Mouse (Mus musculus) urinary bladder, postnatal 4 days (tissue): ENCODE measurements around the gene AA467197.
A peak's percentile ranks its signal among the peaks of the same experiment; 100 is the strongest.

Source experiments
- DNase-seq, 2 experiments: peaks; one replicate each; pipeline ENCODE4 v3.0.0; 2021 to 2022; ENCODE audit warnings: low spot score in 2 of 2

Gene AA467197

DNA sequence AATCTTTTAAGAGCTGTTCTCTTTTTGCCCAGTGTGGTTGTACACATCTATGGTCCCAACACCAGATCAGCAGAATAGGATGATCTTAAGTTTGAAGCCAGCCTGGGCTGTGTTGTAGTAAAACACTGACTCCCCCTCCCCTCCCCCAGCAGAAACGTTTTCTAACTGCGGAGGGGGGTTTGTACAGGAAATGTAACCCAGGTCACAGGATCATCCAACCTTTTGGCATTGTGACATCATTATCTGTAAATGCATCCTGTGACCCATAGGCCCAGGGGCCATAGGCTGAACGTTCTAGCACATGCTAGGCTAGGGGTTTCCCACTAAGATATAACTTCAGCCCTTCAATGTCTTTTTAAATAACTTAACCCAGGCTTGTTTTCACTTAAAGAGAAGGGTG lies at the start of gene AA467197:
Gene AA467197 (plus strand): TSS at position 301 of the 400 bp plus-strand sequence.
- DNase-seq = no peak

DNA sequence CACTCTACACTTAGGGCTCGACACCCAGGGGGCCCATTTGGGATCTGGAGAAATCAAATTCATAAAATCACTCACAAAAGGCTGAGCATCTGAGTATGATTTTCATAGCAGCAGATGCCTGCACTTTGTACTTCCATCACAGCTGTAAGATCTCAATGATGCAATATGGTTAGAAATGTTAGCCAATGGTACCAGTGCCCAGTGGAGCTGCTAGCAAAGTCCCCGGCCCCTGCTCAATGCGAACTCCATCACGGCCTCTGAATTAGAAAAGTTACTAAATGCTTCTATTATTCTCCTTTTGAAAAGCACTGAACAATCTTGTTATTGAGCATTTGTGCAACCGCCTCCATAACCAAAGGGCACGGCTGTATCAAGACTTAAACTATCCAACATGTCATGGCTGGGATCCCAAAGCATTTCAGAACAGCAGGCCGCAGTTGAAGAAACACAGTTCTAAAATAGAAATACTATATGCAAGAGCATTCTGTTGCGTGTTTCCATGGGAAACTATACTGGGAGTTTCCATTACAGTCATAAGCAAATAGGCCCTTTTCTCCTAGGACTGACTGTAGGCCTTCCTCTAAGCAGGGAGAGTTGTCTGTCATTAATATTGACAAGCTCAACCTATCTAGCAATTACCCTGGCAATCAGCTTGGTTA lies 48.8 kb upstream of the AA467197 start:
- DNase-seq = no peak

DNA sequence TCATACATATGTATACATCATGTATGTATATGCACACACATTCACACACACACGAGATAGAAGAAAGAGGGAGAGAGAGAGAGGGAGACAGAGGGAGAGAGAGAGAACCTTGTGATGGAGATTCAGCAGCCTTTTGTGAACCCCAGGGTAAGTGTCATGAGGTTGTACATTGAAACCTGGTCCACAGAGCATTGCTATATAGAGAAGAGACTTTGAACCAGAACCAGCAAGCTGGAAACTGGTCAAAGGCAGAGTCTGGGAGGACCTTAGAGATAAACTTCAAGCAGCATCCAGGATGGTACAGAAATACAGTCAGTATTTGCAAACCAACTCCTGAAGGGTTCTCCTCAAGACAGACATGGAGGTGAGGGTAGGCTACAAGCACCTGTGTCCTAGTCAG lies 46.4 kb upstream of the AA467197 start:
- no peak for DNase-seq

DNA sequence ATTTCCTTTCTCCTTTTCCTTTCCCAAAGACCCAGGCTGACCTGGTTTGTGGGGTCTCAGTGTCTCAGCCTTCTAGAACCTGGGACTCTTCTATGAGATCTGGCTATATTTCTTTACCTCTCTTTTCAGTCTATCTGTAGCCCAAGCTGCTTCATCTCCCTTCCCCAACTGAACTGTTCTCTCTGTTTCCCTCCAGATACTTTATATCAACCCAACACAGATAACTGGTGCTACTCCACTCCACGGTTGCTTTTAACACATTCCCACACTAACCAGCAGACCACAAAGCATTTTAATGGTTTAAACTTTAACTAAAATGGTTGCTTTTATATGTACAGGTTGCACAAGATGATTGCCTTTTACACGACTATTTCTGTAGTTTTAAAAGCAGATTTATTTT lies 45.6 kb upstream of the AA467197 start:
- DNase-seq = no peak

DNA sequence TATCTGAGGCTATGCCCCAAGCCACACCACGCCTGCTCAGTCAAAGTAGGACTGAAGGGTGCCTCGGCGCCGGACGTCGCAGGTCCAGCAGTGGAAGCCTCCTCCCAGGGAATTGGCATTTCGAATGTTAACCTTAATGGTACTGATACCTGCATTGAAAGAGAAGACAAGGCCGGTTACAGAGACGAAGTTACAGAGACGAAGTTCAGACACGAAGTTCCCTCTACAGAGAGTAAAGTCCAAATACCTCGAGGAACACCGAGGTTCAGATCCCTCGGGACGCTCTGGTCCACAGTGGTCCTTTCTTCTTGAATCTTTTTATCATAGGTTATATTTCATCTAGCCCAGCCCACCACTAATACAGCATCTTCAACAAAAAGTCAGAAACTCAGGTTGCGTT lies 41.3 kb upstream of the AA467197 start:
- DNase-seq = no peak

DNA sequence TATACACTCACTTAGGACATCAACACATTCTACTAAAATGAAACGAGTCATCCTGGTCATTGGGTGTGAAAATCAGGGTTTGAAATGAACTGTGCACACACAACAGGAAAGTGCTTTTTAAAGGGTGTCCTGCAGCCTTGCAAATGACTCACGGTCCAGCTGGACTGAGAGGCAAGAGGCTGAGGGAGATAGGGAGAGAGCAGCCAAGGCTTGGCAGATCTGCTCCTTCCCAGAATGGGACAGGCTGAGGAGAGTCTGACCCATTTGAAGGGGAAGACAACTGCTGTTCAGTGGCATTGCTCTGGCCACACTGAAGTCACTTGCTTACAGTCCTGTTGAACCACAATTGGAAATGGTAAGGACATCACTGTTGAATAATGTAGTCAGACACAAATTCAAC lies 37.0 kb upstream of the AA467197 start:
- DNase-seq = no peak

DNA sequence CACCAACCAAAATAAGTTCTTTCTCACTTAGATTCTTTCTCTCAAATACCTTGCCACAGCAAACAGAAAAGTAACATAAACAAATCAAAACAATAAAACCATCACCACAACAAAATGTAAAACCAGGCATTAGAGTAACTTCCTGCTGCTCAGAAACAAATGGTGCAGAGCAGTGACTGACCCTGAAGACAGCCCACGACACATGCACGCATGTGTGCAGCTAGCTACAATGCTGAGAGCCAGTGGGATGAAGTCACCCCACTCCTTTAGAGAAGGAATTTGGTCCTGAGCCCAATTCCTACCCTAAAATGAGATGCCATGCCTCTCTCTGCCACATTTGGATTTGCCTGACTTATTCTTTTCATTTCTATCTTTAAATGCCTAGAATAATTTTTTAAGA lies 35.4 kb upstream of the AA467197 start:
- no peak for DNase-seq

DNA sequence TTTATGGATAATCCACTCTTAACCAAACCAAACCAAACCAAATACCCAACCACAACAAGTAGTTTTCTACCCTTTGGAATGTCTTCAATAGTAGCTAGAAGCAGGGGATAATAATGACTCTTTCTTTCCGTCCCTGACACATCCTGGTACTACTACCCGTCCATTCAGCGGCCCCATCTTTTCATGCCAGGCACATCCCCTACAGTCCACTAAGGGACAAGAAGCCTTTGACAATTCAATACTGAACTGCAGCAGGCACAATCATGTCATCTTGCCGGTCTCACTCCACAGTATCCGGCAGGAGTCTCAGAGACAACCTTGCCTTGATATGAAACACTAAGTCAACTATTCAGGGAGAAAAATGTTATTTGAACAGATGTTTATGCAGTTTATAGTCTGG lies 31.0 kb upstream of the AA467197 start:
- no peak for DNase-seq

DNA sequence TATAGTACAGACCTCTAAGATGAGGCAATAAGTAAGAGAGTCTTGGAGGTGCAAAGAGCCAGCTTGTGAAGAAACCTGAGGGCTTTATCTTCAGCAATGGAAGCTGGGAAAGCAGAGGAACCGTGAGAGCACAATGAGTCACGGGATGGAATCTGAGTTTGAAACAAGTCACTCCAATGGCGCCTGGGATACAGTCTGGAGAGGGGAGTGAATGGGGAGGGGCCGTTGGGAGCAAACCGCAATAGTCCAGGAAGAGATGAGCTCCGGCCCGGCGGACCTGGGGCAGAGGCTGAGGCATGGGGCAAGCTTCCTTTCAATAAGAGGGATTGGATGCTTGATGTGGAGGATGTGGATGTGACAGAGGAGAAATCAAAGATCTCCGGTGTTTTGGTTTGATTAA lies 28.0 kb upstream of the AA467197 start:
- no peak for DNase-seq

DNA sequence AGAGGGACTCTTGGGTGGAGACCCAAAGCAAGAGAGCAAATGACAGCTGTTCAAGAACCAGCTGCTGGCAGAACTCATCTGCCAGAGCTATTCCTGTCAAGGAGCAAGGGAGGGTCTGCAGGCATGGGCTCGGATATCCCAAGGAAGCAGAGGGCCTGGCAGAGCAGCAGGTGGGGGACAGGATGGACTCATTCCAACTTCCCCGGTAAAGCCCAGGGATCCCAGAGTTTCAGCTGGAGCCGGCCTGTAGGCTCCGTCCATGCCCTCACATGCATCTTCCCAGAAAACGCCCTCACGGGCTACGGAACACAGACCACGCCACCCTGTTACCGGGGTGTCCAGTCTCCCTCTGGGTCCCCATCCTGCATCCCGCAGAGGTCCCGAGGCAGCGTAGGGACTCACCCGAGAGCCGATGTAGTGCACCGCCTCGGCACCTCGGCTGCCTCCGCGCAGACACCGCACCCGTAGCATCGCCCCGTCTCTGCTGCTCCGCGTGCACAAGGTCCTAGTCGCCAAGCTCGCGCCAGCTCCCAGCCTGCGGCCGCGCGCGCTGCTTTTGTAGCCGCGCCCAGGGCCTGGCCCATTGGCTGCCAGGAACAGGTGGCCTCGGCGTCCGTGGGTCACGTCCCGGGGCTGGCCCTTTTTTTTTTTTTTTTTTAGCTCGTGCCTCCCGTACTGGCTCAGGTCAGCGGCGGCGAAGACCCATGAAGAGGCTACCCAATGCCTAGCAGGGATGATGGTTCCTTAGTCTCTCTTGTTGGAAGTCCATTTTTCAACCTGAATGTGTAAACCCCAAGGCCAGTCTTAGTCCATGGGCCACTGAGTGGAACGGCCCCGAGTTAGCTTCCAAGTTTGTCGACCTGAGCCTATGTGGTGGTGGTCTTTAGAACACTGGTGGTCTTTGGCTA lies 25.8 kb upstream of the AA467197 start, which contains the start of gene Gatm:
Gene Gatm (minus strand): TSS at position 558 of the 908 bp plus-strand sequence.
- peak; percentile 51 to 64 for DNase-seq

DNA sequence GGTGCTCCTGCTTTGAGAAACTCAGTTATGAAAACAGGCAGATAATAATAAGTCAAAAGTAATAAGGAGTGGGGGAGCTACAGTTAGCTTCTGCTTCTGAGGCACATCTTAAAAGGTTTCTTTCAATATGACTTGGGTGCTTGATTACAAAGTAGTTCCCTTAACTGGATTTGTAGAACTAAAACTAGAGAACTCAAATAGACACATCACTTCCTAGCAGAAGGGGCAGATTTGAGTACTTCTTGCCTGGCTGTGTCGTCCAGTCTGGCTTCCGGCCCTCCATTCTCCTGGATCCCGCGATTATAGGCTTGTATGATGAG lies 25.2 kb upstream of the AA467197 start:
- DNase-seq = no peak

DNA sequence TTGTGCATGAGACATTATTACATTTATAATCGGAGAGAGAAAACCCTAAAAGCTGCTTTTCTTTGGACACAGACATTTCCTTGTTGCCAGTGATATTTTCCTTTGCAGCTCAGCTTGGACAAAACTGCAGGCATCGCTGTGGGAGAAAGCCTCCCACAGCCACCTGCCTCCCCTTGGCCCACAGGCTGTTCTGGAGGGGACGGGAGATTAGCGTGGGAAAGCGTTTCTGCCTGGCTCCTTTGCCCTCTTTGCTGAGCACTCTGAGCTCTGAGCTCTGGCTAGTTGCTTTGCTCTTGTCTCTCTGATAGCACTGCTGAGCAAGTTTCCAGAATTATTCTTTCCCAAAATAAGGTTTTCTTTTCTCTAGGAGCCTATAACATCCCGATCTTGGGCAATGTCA lies 20.5 kb upstream of the AA467197 start:
- DNase-seq = no peak

DNA sequence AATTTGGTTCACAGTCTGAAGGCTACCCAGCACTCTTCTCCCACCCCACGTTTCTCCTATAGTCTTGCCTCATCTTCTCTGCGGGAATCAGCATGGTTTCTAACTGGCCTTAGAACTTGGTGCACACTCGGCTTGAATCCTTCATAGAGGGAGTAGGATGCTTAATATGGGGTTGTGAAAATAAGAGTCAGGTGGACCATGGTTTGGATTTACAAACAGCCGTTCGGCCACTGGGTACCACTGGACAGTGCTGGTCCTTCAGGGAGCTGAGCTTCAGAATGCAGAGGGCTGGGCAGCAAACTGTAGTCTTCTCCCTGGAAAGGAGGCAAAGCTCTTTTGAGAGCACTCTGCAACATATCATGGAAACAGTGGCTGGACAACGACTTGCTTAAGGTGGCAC lies 19.0 kb upstream of the AA467197 start:
- no peak for DNase-seq

DNA sequence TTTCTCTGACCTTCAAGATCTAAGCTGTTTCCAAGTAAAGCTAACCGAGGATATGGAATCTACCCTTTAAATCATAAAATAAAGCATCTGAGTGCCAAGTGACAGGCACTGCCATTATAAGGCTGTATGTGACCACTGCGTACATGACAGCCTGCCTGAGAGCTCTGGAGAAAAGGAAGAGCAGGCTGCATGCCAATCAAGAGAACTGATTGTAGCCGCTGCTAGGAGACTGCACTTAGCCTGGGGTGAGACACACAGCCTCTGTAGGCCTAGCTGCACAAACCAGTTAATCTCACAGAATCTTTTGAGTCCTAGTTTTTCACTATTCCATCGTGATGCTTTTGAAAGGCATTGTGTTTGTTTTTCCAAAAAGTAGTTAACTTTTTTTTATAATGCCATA lies 18.1 kb upstream of the AA467197 start:
- DNase-seq = no peak

DNA sequence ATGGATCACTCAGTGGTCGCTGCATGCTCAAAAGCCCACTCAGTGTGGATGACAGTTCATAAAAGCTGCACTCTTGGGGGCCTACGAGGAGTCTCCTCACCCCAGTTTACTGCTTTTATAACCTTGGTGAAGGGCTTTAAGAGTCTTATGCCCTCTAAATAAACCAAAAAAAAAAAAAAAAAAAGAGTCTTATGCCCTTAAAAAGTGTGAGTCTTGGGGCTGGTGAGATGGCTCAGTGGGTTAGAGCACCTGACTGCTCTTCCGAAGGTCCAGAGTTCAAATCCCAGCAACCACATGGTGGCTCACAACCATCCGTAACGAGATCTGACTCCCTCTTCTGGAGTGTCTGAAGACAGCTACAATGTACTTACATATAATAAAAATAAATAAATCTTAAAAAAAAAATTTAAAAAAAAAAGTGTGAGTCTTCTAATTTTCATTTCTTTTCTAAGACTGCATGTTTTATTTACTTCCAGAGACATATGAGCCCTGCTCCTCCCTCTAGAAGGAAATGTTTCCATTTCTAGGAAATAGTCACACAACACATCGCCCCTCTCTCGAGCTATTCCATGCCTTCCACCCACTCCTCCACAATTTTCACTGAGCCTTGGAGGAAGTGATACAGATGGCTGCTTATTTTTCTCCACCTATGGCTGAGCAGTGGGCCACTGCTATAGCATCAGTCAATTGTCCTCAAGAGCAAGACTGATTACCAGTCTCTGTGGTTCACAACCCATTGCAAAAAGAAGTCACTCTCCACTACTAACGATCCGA lies 15.3 kb upstream of the AA467197 start:
- no peak for DNase-seq

DNA sequence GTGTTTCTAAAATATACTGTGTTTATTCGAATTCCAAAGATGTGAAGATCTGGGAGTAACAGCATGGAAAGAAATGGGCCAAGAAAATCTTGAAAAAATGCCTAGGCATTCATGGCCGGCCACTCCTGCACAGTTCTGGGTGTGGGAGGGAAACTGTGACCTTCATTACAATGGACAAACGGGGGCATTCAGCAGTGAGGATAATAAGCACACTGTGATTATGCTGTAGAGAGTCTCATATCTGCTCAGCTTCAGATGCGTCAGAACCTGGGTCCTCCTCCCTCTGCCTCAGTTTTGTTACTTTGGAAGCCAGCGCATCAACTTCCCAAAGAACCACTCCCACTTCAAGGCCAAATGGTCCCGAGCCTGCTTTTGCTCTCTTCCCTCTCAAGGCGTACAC lies 10.9 kb upstream of the AA467197 start:
- DNase-seq = no peak

DNA sequence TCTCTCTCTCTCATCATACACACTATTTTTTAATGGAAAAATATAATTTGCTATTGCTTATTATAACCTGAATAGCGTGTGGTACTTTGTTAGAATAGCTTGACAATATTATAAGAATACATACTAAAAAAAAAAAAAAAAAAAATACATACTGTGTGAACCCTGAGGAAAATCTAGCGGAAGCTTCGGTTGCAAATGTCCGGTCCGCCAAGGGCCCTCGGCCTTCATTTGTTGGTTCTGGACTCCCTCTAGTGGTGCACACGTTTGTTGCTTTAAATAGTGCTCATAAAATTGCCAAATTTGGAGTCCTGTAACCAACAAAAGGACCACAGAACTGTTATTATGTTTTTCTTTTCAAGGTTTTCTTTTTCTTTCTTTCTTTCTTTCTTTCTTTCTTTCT lies 7.8 kb upstream of the AA467197 start:
- peak; percentile 65 to 79 for DNase-seq

DNA sequence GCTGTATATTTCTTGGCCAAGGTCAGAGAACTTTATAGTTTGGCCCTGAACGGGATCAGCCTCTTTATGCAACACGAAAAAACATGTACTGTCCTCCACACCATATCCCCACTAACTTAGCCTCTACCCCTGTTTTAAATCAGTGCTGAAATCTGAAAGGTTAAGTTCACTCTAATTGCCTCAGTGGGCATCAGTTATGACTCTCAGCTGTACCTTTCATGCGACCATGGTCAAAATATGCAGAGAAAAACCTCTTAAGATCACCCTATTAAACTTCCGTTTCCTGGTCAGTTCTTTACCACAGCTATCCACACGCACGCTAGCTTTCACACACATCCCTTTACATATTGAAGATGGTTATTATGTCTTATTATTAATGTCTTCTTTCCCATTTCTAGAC lies 6.9 kb upstream of the AA467197 start:
- no peak for DNase-seq

DNA sequence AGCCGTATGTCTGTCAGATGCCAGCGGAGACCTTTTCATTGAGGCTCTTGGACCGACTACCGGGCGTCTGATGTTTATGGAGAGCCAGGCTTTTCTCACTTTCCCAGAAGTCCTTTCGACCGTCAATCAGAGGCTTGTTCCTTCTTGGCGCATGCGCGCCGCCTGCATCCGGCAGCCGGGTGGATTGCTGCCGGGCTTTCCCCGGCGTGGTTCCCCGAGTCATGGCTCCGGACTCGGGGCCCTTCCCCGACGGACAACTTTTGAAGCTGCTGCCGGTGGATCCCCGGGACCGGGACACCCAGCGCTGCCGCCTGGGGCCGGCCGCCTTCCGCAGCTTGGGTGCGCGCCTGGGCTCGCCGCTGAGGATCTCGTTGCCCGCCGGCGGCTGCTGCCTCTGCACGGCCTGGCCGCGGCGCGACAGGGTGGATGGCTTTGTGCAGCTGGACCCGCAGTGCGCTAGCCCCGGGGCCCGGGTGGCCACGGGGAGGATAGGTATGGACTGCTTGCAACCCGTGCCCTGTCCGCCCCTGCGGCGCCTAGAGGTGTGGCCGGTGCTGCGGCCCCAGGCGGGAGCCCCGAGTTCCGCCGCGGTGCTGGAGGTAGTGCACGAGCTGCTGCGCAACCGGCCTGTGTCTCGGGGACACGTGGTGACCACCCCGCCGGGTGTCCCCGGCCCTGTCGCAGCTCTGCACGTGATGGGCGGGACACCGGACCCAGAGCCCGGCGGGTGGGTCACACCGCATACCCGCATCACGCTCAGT lies 6.1 kb upstream of the AA467197 start:
- DNase-seq = peak; percentile 84 to 85

DNA sequence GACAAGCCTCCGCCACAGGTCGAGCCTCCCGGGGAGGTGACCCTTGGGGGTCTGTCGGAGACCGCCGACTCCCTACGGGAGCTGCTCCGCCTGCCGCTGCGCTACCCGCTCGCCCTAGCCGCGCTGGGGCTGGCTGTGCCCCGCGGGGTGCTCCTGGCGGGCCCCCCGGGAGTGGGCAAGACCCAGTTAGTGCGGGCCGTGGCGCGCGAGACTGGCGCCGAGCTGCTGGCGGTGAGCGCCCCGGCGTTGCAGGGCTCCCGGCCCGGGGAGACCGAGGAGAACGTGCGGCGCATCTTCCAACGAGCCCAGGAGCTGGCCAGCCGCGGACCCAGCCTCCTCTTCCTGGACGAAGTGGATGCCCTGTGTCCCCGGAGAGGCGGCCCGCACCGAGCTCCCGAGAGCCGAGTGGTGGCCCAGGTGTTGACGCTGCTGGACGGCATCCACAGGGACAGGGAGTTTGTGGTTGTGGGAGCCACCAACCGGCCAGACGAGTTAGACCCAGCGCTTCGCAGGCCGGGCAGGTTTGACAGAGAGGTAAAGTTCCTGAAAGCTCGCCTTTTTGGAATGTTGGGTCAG lies 5.5 kb upstream of the AA467197 start:
- DNase-seq = peak; percentile 54 to 76

DNA sequence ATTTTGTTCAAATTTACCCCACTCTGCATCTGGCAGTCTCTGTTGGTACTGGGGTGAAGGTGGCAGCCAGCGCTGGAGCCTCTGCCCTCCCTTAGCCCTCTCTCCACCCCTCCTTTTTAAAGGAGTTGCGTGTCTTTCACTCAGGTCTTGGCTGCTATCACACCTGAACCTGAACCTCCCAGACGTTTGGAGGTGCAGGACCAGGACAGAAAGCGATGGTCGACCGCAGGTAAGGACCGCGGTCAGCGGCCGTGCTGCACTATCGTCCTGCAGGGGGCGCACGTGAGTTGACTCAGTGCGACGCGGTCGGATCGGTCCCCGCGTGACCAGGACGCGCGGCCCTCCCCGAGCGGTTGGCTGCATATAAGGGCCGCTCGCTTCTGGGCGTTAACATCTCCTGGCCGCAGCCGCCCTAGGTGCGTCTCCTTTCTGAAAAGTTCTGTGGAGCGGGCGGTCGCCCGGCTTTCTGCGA lies 776 bp downstream of the AA467197 start:
- DNase-seq = peak; percentile 62 to 81
